Mouse (Mus musculus) E14TG2a.4 (cell line): ENCODE measurements at regions not wholly inside any gene's neighbourhood (a gene's known extent, or its start where the extent isn't known, plus 50 kb on each side); places are given as distances from the start of the nearest gene placed in this dataset.

Source experiments
- CTCF ChIP-seq: conservative IDR thresholded peaks from 2 replicates; pipeline ENCODE4 v1.5.1; 2014; ENCODE audit warnings: low read length
- NANOG ChIP-seq: IDR thresholded peaks from 2 replicates; pipeline ENCODE4 v1.6.1; 2014; ENCODE audit warnings: borderline replicate concordance, low read length, mixed read lengths
- POU5F1 ChIP-seq: IDR thresholded peaks from 2 replicates; pipeline ENCODE4 v1.6.1; 2014; ENCODE audit warnings: low read length, borderline replicate concordance

GRCm38 (mm10) chr3:5088867-5089266, 661.7 kb upstream of the Gm8797 start:
- TF ChIP-seq CTCF (no peak), POU5F1 (no peak), NANOG (no peak)
